Mouse (Mus musculus) telencephalon, adult 2 months (tissue): Measurements from ENCODE around the gene Pex6.
A peak's percentile ranks its signal among the peaks of the same experiment; 100 is the strongest.

ENCODE experiments used
- DNase-seq: peaks from one replicate; pipeline ENCODE4 v3.0.0-alpha.2; 2011; ENCODE audit warnings: low read depth, low spot score

Pex6 gene

GRCm38 (mm10) chr17:46699912-46700311 is 11.4 kb upstream of the Pex6 start:
- DNase-seq, result no peak

DNA sequence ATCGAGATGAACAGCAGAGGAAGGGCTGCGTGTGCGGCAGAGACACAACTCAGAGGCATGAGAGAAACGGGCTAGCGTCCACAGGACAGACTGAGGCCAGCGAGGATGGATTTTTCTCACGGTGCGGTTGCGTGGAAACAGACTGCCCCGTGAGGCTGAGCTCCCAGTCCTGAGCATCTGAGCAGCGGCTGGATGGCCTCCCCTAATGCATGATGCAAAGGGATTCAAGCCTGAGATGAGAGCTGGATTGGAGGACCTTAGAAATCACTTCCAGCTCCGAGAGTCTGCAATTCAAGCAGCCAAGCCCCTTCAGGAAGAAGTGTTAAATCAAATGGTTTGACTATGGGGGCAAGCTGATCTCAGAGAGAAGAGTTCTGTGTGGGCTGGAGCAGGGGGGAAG is 9.8 kb upstream of the Pex6 start:
- no peak for DNase-seq

- no peak for DNase-seq
Observed at GRCm38 (mm10) chr17:46702100-46702499, 9.2 kb upstream of the Pex6 start.

DNA sequence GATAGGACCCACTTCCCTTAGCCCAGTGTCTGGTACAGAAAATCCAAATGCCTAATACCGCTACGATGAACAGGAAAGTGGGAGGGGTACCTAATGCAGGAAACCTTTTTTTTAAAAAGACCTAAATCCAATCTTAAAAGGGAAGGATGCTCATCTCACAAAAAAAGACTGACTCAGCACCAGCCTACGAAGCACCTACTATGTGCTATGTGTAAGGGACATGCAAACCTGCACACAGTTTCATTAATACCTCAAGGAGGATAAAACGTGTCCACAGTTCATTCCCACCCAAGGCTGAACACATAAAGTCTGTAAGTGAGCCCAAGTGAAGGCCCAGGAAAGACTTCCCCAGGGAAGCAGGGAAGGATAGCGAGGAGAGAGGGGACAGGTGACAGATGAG is 8.8 kb upstream of the Pex6 start:
- no peak for DNase-seq

GRCm38 (mm10) chr17:46703971-46704886 is 7.0 kb upstream of the Pex6 start:
- no peak for DNase-seq

- peak; percentile 98 for DNase-seq
Observed at GRCm38 (mm10) chr17:46704887-46705835, 6.1 kb upstream of the Pex6 start, which contains the start of gene Ppp2r5d. Gene Ppp2r5d, minus strand, starts transcription at chr17:46705111.

- DNase-seq, result no peak
Observed at GRCm38 (mm10) chr17:46706375-46707089, 4.7 kb upstream of the Pex6 start.

DNA sequence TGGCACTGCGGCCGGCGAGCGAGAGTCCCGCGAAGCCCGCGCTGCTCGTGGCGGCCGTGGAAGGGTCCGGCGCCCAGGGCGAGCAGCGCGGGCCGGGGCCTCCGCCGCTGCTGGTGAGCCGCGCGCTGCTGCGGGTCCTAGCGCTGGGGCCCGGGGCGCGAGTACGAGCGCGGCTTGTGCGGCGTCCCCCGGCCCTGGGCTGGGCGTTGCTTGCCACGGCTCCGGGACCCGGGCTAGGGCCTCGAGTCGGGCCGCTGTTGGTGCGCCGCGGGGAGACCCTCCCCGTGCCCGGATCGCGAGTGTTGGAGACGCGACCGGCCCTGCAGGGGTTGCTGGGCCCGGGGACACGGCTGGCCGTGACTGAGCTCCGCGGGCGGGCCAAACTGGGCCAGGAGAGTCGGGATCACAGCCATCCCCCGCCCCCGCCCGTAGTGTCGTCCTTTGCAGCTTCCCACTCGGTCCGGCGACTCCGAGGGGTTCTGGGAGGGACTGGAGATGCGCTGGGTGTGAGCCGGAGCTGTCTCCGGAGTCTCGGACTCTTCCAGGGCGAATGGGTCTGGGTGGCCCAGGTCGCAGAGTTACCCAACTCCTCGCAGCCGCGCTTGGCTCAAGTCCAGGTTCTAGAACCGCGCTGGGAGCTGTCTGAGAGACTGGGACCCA is 479 bp downstream of the Pex6 start:
- DNase-seq, result no peak

- DNase-seq, result no peak
Observed at GRCm38 (mm10) chr17:46712442-46712841, 1.2 kb downstream of the Pex6 start.

GRCm38 (mm10) chr17:46713849-46714248 is 2.6 kb downstream of the Pex6 start:
- no peak for DNase-seq

DNA sequence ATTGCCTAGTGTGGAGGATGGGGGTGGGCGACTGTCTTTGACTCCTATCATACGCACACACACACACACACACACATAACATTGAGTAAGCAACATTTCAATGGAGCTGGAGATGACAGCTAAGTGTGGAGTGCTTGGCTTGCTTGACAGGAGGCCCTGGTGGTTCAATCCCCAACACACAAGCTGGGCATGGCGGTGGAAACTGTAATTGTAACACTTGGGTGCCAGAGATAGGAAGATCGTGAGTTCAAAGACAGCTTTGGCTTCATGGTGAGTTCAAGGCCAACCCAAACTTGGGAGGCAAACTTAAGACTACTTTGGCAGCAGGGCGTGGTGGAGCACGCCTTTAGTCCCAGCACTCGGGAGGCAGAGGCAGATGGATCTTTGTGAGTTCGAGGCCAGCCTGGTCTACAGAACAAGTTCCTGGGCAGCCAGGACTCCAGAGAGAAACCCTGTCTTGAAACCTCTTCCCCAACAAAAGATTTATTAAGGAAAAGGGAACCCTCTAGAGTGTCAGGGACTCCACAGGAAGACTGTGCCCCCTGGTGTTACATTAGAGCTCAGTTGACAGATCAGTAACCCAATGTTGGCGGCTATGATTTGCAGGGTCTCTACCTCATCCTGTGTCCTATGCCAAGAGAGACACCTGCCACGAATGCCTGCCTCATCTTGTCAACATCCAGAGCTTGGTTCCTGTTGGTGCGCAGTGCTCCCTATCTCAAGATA is 3.7 kb downstream of the Pex6 start:
- no peak for DNase-seq

DNA sequence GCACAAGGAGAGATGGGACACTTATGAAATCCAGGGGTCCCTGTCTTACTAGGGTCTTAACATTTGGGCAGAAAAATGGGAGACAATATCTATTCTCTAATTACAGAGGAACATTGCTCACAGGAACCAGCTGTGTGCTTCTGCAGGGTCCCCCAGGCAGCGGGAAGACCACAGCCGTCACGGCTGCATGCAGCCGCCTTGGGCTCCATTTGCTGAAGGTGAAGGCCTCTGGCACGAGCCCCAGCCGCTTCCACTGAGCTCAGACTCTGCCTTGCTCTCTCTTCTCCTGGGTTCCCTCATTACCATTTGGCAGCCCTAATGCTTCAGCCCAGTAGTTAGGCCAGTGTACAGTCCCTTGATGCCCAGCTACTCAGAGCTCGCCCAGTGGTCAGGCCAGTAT is 9.8 kb downstream of the Pex6 start:
- no peak for DNase-seq

- no peak for DNase-seq
Observed at GRCm38 (mm10) chr17:46724477-46725084, 13.3 kb downstream of the Pex6 start.

GRCm38 (mm10) chr17:46725273-46725672 is 14.0 kb downstream of the Pex6 start:
- DNase-seq, result no peak

DNA sequence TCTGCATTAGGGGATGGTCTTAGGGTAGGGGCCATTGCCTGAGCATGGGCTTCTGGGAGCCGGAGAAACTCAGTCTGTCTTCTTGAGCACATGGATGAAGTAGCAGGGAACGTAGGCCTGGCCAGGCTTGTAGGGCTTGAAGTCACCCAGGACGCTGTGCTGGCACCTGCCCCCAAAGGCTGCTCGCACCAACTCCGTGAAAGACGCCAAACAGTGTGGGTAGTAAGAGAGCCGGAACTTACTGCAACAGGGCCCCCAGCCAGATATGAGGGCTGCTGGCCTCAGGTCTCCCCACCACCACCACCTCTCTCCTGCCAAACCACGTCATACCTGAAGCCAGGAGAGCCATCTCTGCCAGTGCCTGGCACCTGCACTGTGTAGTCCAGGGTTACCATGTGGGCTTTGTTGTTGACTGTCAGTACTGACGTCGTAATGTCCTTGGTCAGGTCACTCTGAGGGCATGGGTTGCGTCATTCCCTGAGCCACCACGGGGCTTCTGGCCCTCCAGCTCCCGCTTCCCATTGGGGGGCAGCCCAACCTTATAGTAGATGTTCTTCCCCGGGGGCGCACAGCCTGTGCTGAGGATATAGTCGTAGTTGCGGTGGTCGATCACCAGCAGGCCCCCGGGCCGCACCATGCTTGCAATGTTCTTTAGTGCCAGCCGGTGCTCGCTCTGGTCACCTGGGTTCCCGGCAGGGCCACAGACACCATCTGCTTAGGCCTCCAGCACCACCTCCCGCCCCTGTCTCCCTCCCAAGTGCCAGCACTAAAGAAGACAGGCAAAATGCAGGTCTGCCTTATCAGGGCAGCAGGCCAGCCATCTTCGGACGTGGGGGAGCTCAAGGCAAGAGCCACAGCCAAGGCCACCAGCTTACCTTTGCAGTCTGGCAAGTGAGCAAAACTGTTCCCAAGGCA is 14.7 kb downstream of the Pex6 start:
- no peak for DNase-seq

GRCm38 (mm10) chr17:46727271-46727670 is 16.0 kb downstream of the Pex6 start:
- DNase-seq, result no peak

DNA sequence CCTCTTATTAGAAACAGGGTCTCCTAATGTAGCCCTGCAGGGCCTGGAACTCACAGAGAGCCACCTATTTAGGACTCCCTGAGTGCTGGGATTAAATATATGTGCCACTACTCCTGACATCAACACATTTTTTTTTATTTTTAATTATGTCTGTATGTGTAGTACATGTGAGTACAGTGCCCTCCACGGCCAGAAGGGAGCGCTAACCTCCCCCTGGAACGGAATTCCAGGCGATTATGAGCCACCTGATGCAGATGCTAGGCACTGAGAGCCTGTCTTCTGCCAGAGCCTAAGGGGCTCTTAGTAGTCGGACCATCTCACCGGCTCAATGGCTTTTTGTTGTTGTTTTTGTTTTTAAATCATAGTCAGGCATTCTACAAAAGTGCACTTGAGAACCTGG is 16.8 kb downstream of the Pex6 start:
- no peak for DNase-seq

DNA sequence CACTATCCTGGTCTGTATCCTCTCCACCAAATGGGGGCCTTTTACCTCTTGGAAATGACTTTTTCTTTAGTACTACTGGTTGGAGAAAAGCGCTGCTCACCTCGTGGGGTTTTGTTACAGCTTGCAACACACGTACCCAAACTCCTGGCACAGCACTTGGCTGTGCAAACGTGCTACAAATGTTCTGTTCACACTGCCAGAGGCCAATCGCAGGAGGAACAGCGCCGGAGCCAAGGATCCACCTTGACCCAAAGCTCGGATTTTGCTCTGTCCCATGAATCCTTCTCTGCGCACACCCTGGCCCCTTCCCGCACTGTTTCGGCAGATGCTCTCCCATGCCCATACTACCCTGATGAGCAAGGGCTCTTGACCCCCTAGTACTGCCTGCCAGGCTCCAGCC is 17.2 kb downstream of the Pex6 start:
- DNase-seq, result no peak

- no peak for DNase-seq
Observed at GRCm38 (mm10) chr17:46728904-46729318, 17.6 kb downstream of the Pex6 start, which contains the start of gene Gnmt. Gene Gnmt, minus strand, starts transcription at chr17:46729168.
